Mouse (Mus musculus) kidney, adult 2 months (tissue): Measurements from ENCODE around the gene Tgfbi. TPM values are rescaled to one million over a fixed set of nuclear protein-coding genes. Genes with fewer than 3 reads are reported as not detected.

Source experiments
- DNase-seq: peaks from one replicate; pipeline ENCODE4 v3.0.0; 2021
- H3K27ac ChIP-seq: fragments of 200-500 bp; 2 replicates; pipeline ENCODE4 v1.5.1; 2012; ENCODE audit warnings: low read depth, low read length, control low read depth, inconsistent platforms; ENCODE audit not compliant: insufficient read depth
- H3K27me3 ChIP-seq: fragments of 200-500 bp; replicated peaks from 2 replicates; pipeline ENCODE4 v1.6.1; 2012; ENCODE audit warnings: mild to moderate bottlenecking, moderate library complexity, low read length, inconsistent platforms; ENCODE audit not compliant: control insufficient read depth, insufficient read depth
- H3K36me3 ChIP-seq: fragments of 200-500 bp; 2 replicates; pipeline ENCODE4 v1.6.1; 2012; ENCODE audit warnings: mild to moderate bottlenecking, moderate library complexity, low read length, inconsistent platforms; ENCODE audit not compliant: control insufficient read depth, insufficient read depth
- H3K4me1 ChIP-seq: fragments of 200-500 bp; 2 replicates; pipeline ENCODE4 v1.6.1; 2011; ENCODE audit warnings: low read length; ENCODE audit not compliant: control insufficient read depth, insufficient read depth
- H3K4me3 ChIP-seq: fragments of 200-500 bp; 2 replicates; pipeline ENCODE4 v1.5.1; 2011; ENCODE audit warnings: mild to moderate bottlenecking, low read depth, low read length, control low read depth; ENCODE audit not compliant: insufficient read depth
- CTCF ChIP-seq: fragments of 200-500 bp; conservative IDR thresholded peaks from 2 replicates; pipeline ENCODE4 v1.5.1; 2011; ENCODE audit warnings: low read depth, mild to moderate bottlenecking, control low read depth, low read length, moderate library complexity, mixed read lengths; ENCODE audit not compliant: insufficient read depth, insufficient read length
- POLR2A ChIP-seq: fragments of 200-500 bp; IDR thresholded peaks from one replicate; pipeline ENCODE4 v1.6.1; 2011; ENCODE audit warnings: low read depth, low read length, control low read depth
- WGBS: fragments of 180-500 bp; shearing (Covaris S2); methylation state at CpG from one replicate; pipeline ENCODE4 v1.1.7; 2018; 5-methylcytosine and 5-hydroxymethylcytosine counted together
- polyA plus RNA-seq: library from polyadenylated mRNA; depleted of rRNA; stranded (reverse); fragments of >200 nt; gene quantifications from 2 replicates; pipeline ENCODE4 v1.2.3, GENCODE M21; 2012; rRNA removed

Gene Tgfbi
- polyA plus RNA-seq, 1 experiment, result 18.8 TPM

DNA sequence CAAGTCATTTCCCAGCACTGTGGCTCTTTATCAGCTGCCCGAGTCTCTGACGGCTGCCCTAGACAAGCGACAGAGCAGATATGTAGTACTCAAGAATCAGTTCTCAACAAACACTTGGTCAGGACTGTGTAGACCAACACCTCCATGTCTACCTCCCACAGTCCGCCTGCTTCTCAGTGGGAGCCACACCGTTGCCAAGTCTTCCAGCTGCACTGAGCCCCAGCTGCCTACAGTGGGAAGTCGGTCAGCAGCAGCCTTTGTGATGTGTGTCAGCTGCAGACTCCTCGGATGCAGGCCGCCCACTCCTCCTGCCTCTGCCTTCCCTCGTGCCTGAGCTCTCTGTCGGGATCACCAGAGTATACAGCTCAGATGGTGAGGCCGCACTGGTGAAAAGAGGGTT lies 61.9 kb downstream of the Tgfbi start:
- H3K4me1 ChIP-seq, result no peaks in the 10 kb centered on the region
- WGBS, result 65% methylated on average over 11 of the region's 11 CpGs
- DNase-seq, result no peak
- no peak overlapping the region for H3K27ac ChIP-seq
- no peaks in the 10 kb centered on the region for H3K36me3 ChIP-seq
- H3K4me3 ChIP-seq, result no peak overlapping the region
- H3K27me3 ChIP-seq, result no peaks in the 10 kb centered on the region
- TF ChIP-seq POLR2A, result no peak
- TF ChIP-seq CTCF, result no peak

DNA sequence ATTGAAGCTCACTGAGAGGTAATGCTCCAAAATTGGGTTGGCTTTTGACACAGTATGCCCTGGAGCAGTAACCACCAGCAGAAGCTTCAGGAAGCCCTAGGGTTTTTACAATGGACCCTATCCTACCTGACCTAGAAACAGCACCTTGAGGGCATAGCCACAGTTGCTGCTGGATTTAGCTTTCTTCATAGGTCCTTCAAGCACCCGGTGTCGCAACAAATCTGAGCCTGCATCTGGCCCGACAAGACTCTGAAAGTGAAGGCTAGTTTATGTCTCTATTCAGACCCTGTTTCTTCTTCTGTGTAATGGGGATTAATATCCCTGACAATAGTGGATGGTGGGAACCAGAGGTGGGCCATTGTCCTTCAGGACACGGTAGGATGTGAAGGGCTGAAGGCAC lies 68.4 kb downstream of the Tgfbi start:
- DNase-seq, result no peak

DNA sequence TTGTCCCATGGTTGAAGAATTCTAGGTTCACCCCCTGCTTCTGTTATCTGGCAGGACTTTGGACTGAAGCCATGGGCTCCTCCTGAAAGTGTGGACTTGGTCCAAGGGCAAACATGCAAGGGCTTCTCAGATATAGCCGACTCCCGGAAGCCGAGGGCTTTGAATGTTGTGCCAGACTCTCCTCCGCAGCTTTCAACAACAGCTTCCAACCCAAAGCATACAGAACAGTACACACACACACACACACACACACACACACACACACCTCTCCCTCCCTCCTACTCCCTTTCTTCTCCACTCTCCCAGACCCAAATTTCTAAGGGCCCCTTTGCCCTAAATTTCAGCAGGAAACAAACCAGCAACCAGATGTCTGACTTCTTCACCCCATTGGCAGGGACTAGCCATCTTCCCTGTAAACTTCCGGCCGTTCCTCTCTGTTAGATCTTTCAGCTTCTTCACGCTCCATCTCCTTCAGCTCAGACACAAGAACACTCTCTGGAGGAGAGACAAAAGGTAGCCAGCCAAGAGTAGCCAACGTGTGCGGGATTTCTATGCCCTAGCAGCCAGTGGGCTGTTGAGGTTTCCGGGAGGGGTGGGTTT lies 69.0 kb downstream of the Tgfbi start:
- Histone ChIP-seq H3K27ac (peak overlapping the region; percentile 29; the same call in 1 of the 2 replicates), H3K4me1 (peaks cover 12% of the 10 kb centered on the region), H3K4me3 (no peak overlapping the region), H3K27me3 (no peaks in the 10 kb centered on the region), H3K36me3 (no peaks in the 10 kb centered on the region)
- peak; percentile 71 for DNase-seq
- WGBS, result 13% methylated on average over 10 of the region's 10 CpGs
- no peak for TF ChIP-seq POLR2A

More for the DNA sequence above, 68.4 kb downstream of the Tgfbi start:
- TF ChIP-seq POLR2A (no peak), CTCF (no peak)
- H3K36me3 ChIP-seq, result no peaks in the 10 kb centered on the region
- no peak overlapping the region for H3K4me3 ChIP-seq
- no peaks in the 10 kb centered on the region for H3K27me3 ChIP-seq
- WGBS, result 62% methylated on average over 4 of the region's 4 CpGs
- H3K4me1 ChIP-seq, result peaks cover 12% of the 10 kb centered on the region
- no peak overlapping the region for H3K27ac ChIP-seq

DNA sequence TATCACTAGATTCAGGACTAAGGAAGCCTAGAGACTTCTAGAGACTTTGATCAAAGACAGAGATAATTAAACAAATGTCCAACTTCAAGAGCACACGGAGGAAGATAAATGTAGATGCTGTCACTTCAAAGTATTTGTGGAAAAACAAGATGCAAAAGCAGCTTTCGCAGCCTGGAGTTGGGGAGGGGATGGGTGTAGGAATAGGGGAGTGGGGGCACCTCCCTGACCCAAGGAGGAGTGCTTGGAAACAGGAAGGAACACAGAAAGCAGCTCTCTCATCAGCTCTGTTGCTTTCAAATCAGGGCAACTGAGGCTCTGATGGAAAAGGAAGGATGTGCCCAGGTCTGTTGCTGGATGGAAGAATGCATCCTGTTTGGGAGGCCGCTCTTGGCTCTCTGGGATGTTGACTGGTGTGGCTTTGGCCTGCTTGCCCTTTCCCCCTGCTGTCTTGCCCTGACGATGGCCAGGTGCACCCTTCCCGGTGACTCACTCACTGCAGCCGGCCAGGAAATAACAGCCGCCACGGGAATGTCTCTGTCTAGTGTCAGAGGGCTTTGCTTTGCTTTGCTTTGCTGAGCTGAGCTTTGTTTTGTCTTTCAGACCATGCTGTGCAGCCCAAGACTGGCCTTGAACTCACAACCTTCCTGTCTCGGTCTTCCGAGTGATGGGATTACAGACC lies 69.6 kb downstream of the Tgfbi start:
- Histone ChIP-seq H3K4me3 (no peak overlapping the region), H3K36me3 (no peaks in the 10 kb centered on the region), H3K27me3 (no peaks in the 10 kb centered on the region), H3K4me1 (peaks cover 12% of the 10 kb centered on the region), H3K27ac (no peak overlapping the region)
- 53% methylated on average over 10 of the region's 10 CpGs for WGBS
- no peak for TF ChIP-seq CTCF
- TF ChIP-seq POLR2A, result no peak
- no peak for DNase-seq

DNA sequence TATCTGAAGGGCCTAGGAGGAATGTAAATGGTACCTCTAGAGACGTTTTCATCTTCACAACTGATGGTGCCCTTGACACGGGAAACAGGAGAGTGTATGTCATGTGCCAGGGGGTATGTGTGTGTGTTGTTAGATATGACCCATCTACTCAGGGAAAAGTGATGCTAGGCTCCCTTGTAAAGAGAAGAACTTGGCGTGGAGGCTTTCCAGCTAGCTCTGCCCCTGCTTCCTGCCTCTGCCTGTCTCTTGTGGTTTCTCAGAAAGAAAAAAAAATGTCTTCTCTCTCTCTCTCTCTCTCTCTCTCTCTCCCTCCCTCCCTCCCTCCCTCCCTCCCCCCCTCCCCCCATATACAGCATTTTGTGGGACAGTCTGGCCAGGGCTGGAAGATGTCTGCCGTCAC lies 72.6 kb downstream of the Tgfbi start:
- Histone ChIP-seq H3K27ac (no peak overlapping the region), H3K4me1 (peaks cover 12% of the 10 kb centered on the region), H3K27me3 (no peaks in the 10 kb centered on the region), H3K36me3 (no peaks in the 10 kb centered on the region), H3K4me3 (no peak overlapping the region)
- TF ChIP-seq POLR2A (no peak), CTCF (no peak)
- WGBS, result 70% methylated on average over 4 of the region's 4 CpGs
- DNase-seq, result no peak

DNA sequence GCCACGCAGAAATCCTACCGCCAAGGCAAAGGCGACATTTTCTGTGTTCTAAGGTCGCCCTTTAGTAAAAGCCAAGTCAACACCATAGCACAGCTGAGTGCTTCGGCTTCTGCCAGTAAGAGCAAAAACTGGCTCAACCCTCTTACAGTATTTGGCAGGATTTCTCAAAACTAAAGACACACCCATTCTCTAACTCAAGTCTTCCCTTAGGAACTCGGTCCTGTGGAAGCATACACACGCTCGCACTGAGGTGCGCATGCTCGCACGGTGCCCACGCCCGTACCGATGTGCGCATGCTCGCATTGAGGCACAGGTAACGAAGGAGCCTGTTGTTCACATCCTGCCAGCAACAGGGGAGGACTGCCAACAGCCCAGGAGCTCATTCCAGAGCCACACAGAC lies 73.0 kb downstream of the Tgfbi start:
- no peaks in the 10 kb centered on the region for H3K27me3 ChIP-seq
- WGBS, result 72% methylated on average over 17 of the region's 17 CpGs
- no peak overlapping the region for H3K4me3 ChIP-seq
- TF ChIP-seq POLR2A, result no peak
- no peak for TF ChIP-seq CTCF
- no peaks in the 10 kb centered on the region for H3K36me3 ChIP-seq
- H3K4me1 ChIP-seq, result peaks cover 12% of the 10 kb centered on the region
- peak; percentile 41 for DNase-seq
- H3K27ac ChIP-seq, result no peak overlapping the region

DNA sequence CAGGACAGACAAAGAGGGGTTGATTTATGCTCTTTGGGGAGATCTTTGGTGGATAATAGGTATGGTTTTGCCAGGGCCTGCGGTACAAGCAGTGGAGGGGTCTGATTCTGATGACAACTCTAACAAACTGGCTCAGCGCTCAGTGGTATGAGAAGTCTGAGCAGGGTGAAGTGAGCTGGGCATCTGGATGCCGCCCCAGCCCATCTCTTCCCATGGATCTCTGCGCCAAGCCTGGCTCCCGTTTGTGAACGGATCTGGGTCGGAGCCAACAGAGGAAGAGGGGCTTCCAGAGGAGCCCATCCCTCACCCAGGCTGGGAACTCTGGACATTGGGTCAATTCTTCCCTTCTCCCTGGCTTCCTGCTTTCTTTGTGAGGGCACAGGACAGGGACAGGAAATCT lies 74.0 kb downstream of the Tgfbi start:
- H3K27ac ChIP-seq, result no peak overlapping the region
- no peak overlapping the region for H3K4me3 ChIP-seq
- no peaks in the 10 kb centered on the region for H3K36me3 ChIP-seq
- peaks cover 7% of the 10 kb centered on the region for H3K4me1 ChIP-seq
- WGBS, result 72% methylated on average over 7 of the region's 7 CpGs
- TF ChIP-seq CTCF, result no peak
- TF ChIP-seq POLR2A, result no peak
- no peaks in the 10 kb centered on the region for H3K27me3 ChIP-seq
- DNase-seq, result no peak

Other genes with a start within 250 kb of the Tgfbi start
- not detected in 2 replicates for gene Gm3045, start 182.9 kb upstream of the Tgfbi start, polyA plus RNA-seq
- gene Slc25a48, start 171.2 kb upstream of the Tgfbi start, polyA plus RNA-seq, result 16.4 and 17.6 TPM in 2 replicates
- gene Il9, start 127.3 kb upstream of the Tgfbi start, polyA plus RNA-seq, result not detected in 2 replicates
- 3.6 and 4.1 TPM in 2 replicates for gene Fbxl21, start 87.1 kb upstream of the Tgfbi start, polyA plus RNA-seq
- gene Lect2, start 61.0 kb upstream of the Tgfbi start, polyA plus RNA-seq, result 0.19 TPM in 2 replicates
- gene Smad5, start 93.5 kb downstream of the Tgfbi start, polyA plus RNA-seq, result 21.1 and 31.4 TPM in 2 replicates
- 0.06 and 0.08 TPM in 2 replicates for gene Gm45623, start 144.3 kb downstream of the Tgfbi start, polyA plus RNA-seq